Mouse (Mus musculus) midbrain, embryonic 14.5 days (tissue): Measurements from ENCODE around the gene Sema4b. TPM values are rescaled to one million over a fixed set of nuclear protein-coding genes. Genes with fewer than 3 reads are reported as not detected.

Source experiments
- ATAC-seq: fragments of 200-750 bp; cut with Nextera tagmentation; 2 replicates; pipeline ENCODE4 v1.8.0; 2017; ENCODE audit warnings: moderate number of reproducible peaks, moderate library complexity; ENCODE audit not compliant: low FRiP score, low TSS enrichment
- DNase-seq: peaks from one replicate; pipeline ENCODE4 v3.0.0-alpha.2; 2015
- H3K27ac ChIP-seq: fragments of 300-500 bp; sonication (generic); replicated peaks from 2 replicates; pipeline ENCODE4 v1.5.1; 2014; ENCODE audit warnings: mild to moderate bottlenecking, low read depth, low read length, moderate library complexity
- H3K27me3 ChIP-seq: fragments of 300-500 bp; sonication (generic); 2 replicates; pipeline ENCODE4 v1.6.1; 2014; ENCODE audit warnings: low read length, control low read depth, mixed read lengths; ENCODE audit not compliant: control insufficient read depth, insufficient read depth
- H3K36me3 ChIP-seq: fragments of 300-500 bp; sonication (generic); 2 replicates; pipeline ENCODE4 v1.6.1; 2014; ENCODE audit warnings: low read length, control low read depth; ENCODE audit not compliant: control insufficient read depth, insufficient read depth
- H3K4me1 ChIP-seq: fragments of 300-500 bp; sonication (generic); 2 replicates; pipeline ENCODE4 v1.6.1; 2014; ENCODE audit warnings: mild to moderate bottlenecking, antibody characterized with exemption, low read length, control low read depth; ENCODE audit not compliant: control insufficient read depth, insufficient read depth
- H3K4me2 ChIP-seq: fragments of 300-500 bp; sonication (generic); 2 replicates; pipeline ENCODE4 v1.6.1; 2014; ENCODE audit warnings: mild to moderate bottlenecking, low read length, moderate library complexity
- H3K4me3 ChIP-seq: fragments of 300-500 bp; sonication (generic); replicated peaks from 2 replicates; pipeline ENCODE4 v1.5.1; 2014; ENCODE audit warnings: low read depth, low read length
- H3K9ac ChIP-seq: fragments of 300-500 bp; sonication (generic); replicated peaks from 2 replicates; pipeline ENCODE4 v1.6.1; 2014; ENCODE audit warnings: mild to moderate bottlenecking, low read length, moderate library complexity
- H3K9me3 ChIP-seq: fragments of 300-500 bp; sonication (generic); 2 replicates; pipeline ENCODE4 v1.6.1; 2016; ENCODE audit warnings: low read length, control low read depth, mixed read lengths; ENCODE audit not compliant: control insufficient read depth
- WGBS: fragments of 180-500 bp; shearing (Covaris S2); extraction: QIAGEN DNeasy Blood & Tissue Kit; methylation state at CpG from one replicate; pipeline ENCODE4 v1.1.7; 2014; 5-methylcytosine and 5-hydroxymethylcytosine counted together
- polyA plus RNA-seq: library from polyadenylated mRNA; unstranded; fragments of >200 nt; fragmentation: Nextera tagmentation; extraction: Ambion mirVana; gene quantifications from 2 replicates; pipeline ENCODE4 v1.2.1, GENCODE M21; 2014

Gene Sema4b
- polyA plus RNA-seq, 1 experiment from 2014 or later: 19.8 TPM

DNA sequence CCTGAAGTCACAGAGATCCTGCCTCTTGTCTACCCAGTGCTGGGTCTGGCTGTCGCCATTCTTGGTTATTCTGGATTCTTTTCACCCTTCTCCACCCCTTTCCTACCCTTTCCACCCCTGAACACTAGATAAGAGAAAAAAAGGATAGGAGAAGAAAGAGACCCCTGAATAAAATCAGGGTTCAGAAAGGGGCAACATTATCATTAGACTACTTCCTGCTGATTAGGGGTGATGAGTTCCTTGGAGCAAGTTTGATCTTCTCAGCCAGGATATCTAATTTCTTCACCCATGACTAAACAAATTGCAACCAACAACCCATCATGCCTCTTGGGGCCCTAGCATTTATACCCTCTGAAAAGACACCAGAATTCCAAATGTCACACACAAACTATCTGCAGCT, 81.1 kb downstream of the Sema4b start:
- ATAC-seq: no peak
- H3K36me3 ChIP-seq: peaks cover 36% of the 10 kb centered on the region
- H3K4me3 ChIP-seq: no peak overlapping the region
- H3K9me3 ChIP-seq: no peaks in the 10 kb centered on the region
- no peak overlapping the region for H3K4me2 ChIP-seq
- peaks cover 16% of the 10 kb centered on the region for H3K4me1 ChIP-seq
- H3K9ac ChIP-seq: no peak overlapping the region
- H3K27me3 ChIP-seq: no peaks in the 10 kb centered on the region
- 73% methylated on average over 1 of the region's 1 CpGs for WGBS
- no peak for DNase-seq
- H3K27ac ChIP-seq: no peak overlapping the region

DNA sequence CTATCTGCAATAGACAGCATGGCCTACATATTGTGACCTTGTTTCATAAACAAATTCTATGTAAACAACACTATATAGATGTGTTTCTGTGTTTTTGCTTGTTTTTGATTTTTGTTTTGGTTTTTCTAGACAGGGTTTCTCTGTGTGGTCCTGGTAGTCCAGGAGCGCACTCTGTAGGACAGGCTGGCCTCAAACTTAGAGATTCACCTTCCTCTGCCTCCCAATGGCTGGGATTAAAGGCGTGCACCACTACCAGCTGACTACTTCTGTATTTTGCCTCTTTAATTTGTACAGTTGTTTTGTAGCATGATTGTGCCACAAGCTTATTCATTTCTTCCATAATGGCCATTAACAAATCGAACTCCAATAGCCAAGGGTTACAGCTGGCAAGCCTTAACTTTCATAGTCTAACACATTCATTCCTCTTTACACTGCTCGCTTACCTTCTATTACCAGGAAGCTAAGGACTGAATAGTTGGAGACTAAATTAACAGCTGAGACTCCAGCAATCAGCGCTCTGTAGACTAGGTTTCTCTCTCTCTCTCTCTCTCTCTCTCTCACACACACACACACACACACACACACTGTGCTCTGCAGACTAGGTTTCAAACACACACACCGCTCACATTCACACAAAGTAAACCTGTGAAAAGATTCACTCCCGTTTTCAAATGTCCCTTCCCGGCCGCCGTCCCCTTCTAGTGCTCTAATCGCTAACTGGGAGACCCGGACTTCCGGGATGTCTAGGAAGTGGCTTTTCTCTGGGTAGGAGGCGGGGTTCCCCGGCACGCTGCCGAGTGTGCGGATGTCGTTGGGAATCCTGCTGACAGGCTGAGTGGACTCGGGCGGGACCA, 82.5 kb downstream of the Sema4b start, which contains the start of gene Vps33b:
Gene Vps33b (plus strand): TSS at position 753 of the 854 bp plus-strand sequence.
- peaks cover 16% of the 10 kb centered on the region for H3K4me1 ChIP-seq
- 5% methylated on average over 21 of the region's 21 CpGs for WGBS
- ATAC-seq (peak; percentile 86), DNase-seq (peak; percentile 97)
- H3K9ac ChIP-seq: peak within 1 kb of the TSS; percentile 88
- H3K4me3 ChIP-seq: peak within 1 kb of the TSS; percentile 85
- H3K27me3 ChIP-seq: no peaks in the 10 kb centered on the region
- H3K36me3 ChIP-seq: peaks cover 46% of the 10 kb centered on the region
- H3K9me3 ChIP-seq: peaks cover 1% of the 10 kb centered on the region; the same call in 1 of the 2 replicates
- peak within 1 kb of the TSS; percentile 76 for H3K27ac ChIP-seq
- peak within 1 kb of the TSS; percentile 89 for H3K4me2 ChIP-seq

DNA sequence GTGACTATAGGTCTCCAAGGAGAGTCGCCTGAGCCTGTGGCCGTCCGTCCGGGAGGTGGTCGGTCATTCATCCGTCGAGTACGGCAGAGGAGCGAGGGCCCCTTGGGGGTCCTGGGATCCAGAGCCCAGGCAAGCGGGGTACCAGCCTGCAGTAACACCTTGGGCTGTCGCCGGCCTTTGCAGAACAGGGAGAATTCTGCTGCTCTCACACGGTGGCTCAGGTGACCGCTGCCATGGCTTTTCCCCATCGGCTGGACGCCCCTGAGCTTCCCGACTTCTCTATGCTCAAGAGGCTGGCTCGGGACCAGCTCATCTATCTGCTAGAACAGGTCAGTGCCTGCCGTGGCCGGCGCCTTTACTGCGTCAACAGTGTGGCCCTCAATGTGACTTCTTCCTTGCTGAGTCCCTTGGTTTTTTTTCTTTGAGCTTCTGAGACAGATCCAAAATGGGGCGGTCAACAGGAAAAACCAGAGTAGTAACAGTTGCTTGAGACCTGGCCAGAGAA, 83.2 kb downstream of the Sema4b start:
- DNase-seq (no peak), ATAC-seq (peak; percentile 71)
- H3K4me1 ChIP-seq: peaks cover 16% of the 10 kb centered on the region
- H3K4me3 ChIP-seq: peak overlapping the region; percentile 85
- peak overlapping the region; percentile 74 for H3K27ac ChIP-seq
- peak overlapping the region; percentile 89 for H3K4me2 ChIP-seq
- H3K9me3 ChIP-seq: peaks cover 8% of the 10 kb centered on the region; the same call in 1 of the 2 replicates
- peak overlapping the region; percentile 88 for H3K9ac ChIP-seq
- under 1% methylated on average over 23 of the region's 23 CpGs for WGBS
- H3K27me3 ChIP-seq: no peaks in the 10 kb centered on the region
- H3K36me3 ChIP-seq: peaks cover 46% of the 10 kb centered on the region

DNA sequence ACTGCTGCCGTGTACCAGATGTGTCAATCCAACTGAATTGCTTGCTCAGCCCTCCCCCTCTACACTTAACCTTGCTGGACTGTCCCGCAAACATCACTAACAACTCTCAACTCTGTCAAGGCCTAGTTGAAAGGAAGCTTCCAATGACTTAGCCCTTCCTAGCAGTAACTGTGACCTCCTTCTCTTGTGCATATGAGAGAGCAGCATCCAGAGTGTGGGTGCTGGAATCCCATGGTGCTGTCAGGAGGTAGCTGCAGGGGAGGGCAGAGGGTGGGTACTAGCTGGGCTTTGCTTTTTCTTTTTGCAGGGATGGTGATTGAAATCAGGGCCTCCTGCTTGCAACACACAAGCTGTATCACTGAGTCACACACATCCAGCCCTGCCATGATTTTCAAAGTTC, 86.8 kb downstream of the Sema4b start:
- H3K4me3 ChIP-seq: no peak overlapping the region
- no peaks in the 10 kb centered on the region for H3K27me3 ChIP-seq
- H3K4me2 ChIP-seq: no peak overlapping the region
- ATAC-seq (no peak), DNase-seq (no peak)
- peaks cover 16% of the 10 kb centered on the region for H3K4me1 ChIP-seq
- 95% methylated on average over 2 of the region's 2 CpGs for WGBS
- peaks cover 55% of the 10 kb centered on the region for H3K36me3 ChIP-seq
- H3K27ac ChIP-seq: no peak overlapping the region
- H3K9ac ChIP-seq: no peak overlapping the region
- H3K9me3 ChIP-seq: peaks cover 13% of the 10 kb centered on the region; the same call in 1 of the 2 replicates

Other genes starting within 250 kb of the Sema4b start
- gene Zfp710, start 162.0 kb upstream of the Sema4b start, polyA plus RNA-seq: 17.0 and 17.7 TPM in 2 replicates
- 203 and 232 TPM in 2 replicates for gene Idh2, start 71.4 kb upstream of the Sema4b start, polyA plus RNA-seq
- 24.2 and 26.7 TPM in 2 replicates for gene Cib1, start 46.0 kb downstream of the Sema4b start, polyA plus RNA-seq
- 4.0 TPM in 2 replicates for gene Gdpgp1, start 46.0 kb downstream of the Sema4b start, polyA plus RNA-seq
- gene Ttll13, start 59.5 kb downstream of the Sema4b start, polyA plus RNA-seq: 1.2 and 2.2 TPM in 2 replicates
- gene Ngrn, start 74.4 kb downstream of the Sema4b start, polyA plus RNA-seq: 67.3 and 70.8 TPM in 2 replicates
- 18.8 and 21.9 TPM in 2 replicates for gene Vps33b, start 82.8 kb downstream of the Sema4b start, polyA plus RNA-seq
- gene Prc1, start 107.6 kb downstream of the Sema4b start, polyA plus RNA-seq: 25.4 and 47.7 TPM in 2 replicates
- gene Rccd1, start 137.6 kb downstream of the Sema4b start, polyA plus RNA-seq: 14.6 and 16.5 TPM in 2 replicates
- 42.7 and 43.7 TPM in 2 replicates for gene Unc45a, start 154.2 kb downstream of the Sema4b start, polyA plus RNA-seq
- gene Hddc3, start 156.3 kb downstream of the Sema4b start, polyA plus RNA-seq: 28.7 and 34.8 TPM in 2 replicates
- gene Man2a2, start 184.5 kb downstream of the Sema4b start, polyA plus RNA-seq: 18.1 and 19.5 TPM in 2 replicates
- gene Fes, start 201.1 kb downstream of the Sema4b start, polyA plus RNA-seq: 1.6 and 3.2 TPM in 2 replicates
- gene Furin, start 218.6 kb downstream of the Sema4b start, polyA plus RNA-seq: 4.6 and 4.9 TPM in 2 replicates